Mouse (Mus musculus) kidney, adult 2 months (tissue): ENCODE data around the gene Egln1.

Experiments
- CTCF ChIP-seq: fragments of 200-500 bp; conservative IDR thresholded peaks from 2 replicates; pipeline ENCODE4 v1.5.1; 2011; ENCODE audit warnings: low read depth, mild to moderate bottlenecking, control low read depth, low read length, moderate library complexity, mixed read lengths; ENCODE audit not compliant: insufficient read depth, insufficient read length
- POLR2A ChIP-seq: fragments of 200-500 bp; IDR thresholded peaks from one replicate; pipeline ENCODE4 v1.6.1; 2011; ENCODE audit warnings: low read depth, low read length, control low read depth

DNA sequence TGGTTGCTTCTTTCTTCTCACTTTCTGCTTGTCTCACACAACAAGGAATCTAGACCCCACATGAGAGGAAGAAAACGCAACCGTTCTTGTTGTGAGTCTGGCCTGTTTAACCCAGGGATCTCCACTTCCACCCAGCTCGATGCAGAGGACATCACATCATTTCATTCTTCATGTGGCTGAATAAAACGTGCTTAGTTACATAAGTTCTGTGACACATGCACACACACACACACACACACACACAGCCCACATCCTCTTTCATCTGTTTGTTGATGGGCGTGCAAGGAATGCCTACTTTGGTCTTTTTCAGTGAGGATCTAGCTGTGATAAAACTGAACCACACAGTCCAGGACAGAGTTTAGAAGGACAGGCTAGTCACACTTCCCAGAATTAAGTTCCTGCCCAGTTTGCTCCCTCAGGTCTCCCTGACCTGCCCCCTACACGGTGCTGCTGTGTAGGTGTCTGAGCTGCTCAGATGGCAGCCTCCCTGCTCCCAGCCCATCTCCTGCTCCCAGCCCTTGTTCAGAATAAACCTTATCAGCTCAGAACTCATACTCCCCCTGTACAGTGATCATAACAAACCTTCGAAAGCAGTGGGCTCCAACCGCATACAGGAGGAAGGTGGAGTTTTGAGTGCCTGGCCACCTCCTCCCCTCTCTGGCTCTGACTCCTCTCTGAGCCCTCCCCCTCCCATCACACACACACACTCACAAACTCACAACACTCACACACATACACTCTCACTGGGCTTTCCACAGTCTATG lies 10.5 kb upstream of the Egln1 start:
- TF ChIP-seq CTCF (no peak), POLR2A (no peak)
